Mouse (Mus musculus): Measurements from ENCODE around the gene Foxp3. TPM values are rescaled to one million over a fixed set of nuclear protein-coding genes. Genes with fewer than 3 reads are reported as not detected.

The Foxp3 gene
- polyA plus RNA-seq, 1 experiment from 2014 or later: not detected

- H3K4me3 ChIP-seq (replicated peaks): no peak overlapping the region
- H3K36me3 ChIP-seq: no peaks in the 10 kb centered on the region
- ATAC-seq: no peak
- H3K27ac ChIP-seq: no peak overlapping the region
- no peak overlapping the region for H3K9ac ChIP-seq
- no peaks in the 10 kb centered on the region for H3K9me3 ChIP-seq
- no peaks in the 10 kb centered on the region for H3K27me3 ChIP-seq (replicated peaks)
- H3K4me1 ChIP-seq (replicated peaks): no peaks in the 10 kb centered on the region
- H3K4me2 ChIP-seq (replicated peaks): no peak overlapping the region
- 68% methylated on average over 3 of the region's 3 CpGs for WGBS
Measured at GRCm38 (mm10) chrX:7635101-7635500, 61.7 kb downstream of the Foxp3 start.

GRCm38 (mm10) chrX:7638401-7639091, 65.1 kb downstream of the Foxp3 start, which contains the start of gene Syp:
Gene Syp, plus strand, starts transcription at chrX:7638471.
- WGBS: 21% methylated on average over 35 of the region's 42 CpGs
- H3K4me3 ChIP-seq (replicated peaks): peak within 1 kb of the TSS; percentile 20
- peak; percentile 90 for ATAC-seq

GRCm38 (mm10) chrX:7639536-7640325, 66.3 kb downstream of the Foxp3 start:
- H3K9me3 ChIP-seq: no peaks in the 10 kb centered on the region
- 0 out of 2 replicates have a peak, but pooled peaks cover 2% of the 10 kb centered on the region for H3K27me3 ChIP-seq (replicated peaks)
- ATAC-seq: no peak
- no peak overlapping the region for H3K27ac ChIP-seq
- no peak overlapping the region for H3K4me3 ChIP-seq (replicated peaks)
- H3K36me3 ChIP-seq: no peaks in the 10 kb centered on the region
- no peak overlapping the region for H3K4me2 ChIP-seq (replicated peaks)
- 26% methylated on average over 13 of the region's 13 CpGs for WGBS
- no peaks in the 10 kb centered on the region for H3K4me1 ChIP-seq (replicated peaks)
- no peak overlapping the region for H3K9ac ChIP-seq

More at GRCm38 (mm10) chrX:7638401-7639091, 65.1 kb downstream of the Foxp3 start, which contains the start of gene Syp:
- Histone ChIP-seq H3K4me2 (replicated peaks) (peak within 1 kb of the TSS; percentile 51), H3K27ac (no peak within 1 kb of the TSS), H3K36me3 (no peaks in the 10 kb centered on the region), H3K4me1 (replicated peaks) (no peaks in the 10 kb centered on the region), H3K9me3 (no peaks in the 10 kb centered on the region), H3K27me3 (replicated peaks) (0 out of 2 replicates have a peak, but pooled peaks cover 2% of the 10 kb centered on the region), H3K9ac (no peak within 1 kb of the TSS)

- Histone ChIP-seq H3K4me2 (replicated peaks) (no peak overlapping the region), H3K27me3 (replicated peaks) (0 out of 2 replicates have a peak, but pooled peaks cover 2% of the 10 kb centered on the region), H3K4me1 (replicated peaks) (no peaks in the 10 kb centered on the region), H3K27ac (no peak overlapping the region), H3K4me3 (replicated peaks) (no peak overlapping the region), H3K36me3 (no peaks in the 10 kb centered on the region), H3K9ac (no peak overlapping the region), H3K9me3 (no peaks in the 10 kb centered on the region)
- ATAC-seq: no peak
- WGBS: 37% methylated on average over 12 of the region's 12 CpGs
Measured at GRCm38 (mm10) chrX:7640785-7641184, 67.3 kb downstream of the Foxp3 start.

Other genes with a start within 250 kb of the Foxp3 start
- gene Usp27x, start 197.8 kb upstream of the Foxp3 start, polyA plus RNA-seq (2015; fragmentation: Nextera tagmentation; extraction: Ambion mirVana): 0.50 and 0.51 TPM in 2 replicates
- gene Ppp1r3f, start 639 bp downstream of the Foxp3 start, polyA plus RNA-seq (2015; fragmentation: Nextera tagmentation; extraction: Ambion mirVana): 1.3 and 1.5 TPM in 2 replicates
- 31.2 and 31.4 TPM in 2 replicates for gene Ccdc22, start 31.9 kb downstream of the Foxp3 start, polyA plus RNA-seq (2015; fragmentation: Nextera tagmentation; extraction: Ambion mirVana)
- gene Cacna1f, start 33.4 kb downstream of the Foxp3 start, polyA plus RNA-seq (2015; fragmentation: Nextera tagmentation; extraction: Ambion mirVana): 0.04 TPM in 1 of 2 replicates, not detected in the other
- gene Syp, start 64.8 kb downstream of the Foxp3 start, polyA plus RNA-seq (2015; fragmentation: Nextera tagmentation; extraction: Ambion mirVana): 6.3 and 6.5 TPM in 2 replicates
- gene Prickle3, start 83.6 kb downstream of the Foxp3 start, polyA plus RNA-seq (2015; fragmentation: Nextera tagmentation; extraction: Ambion mirVana): 6.6 and 6.8 TPM in 2 replicates
- gene Plp2, start 97.7 kb downstream of the Foxp3 start, polyA plus RNA-seq (2015; fragmentation: Nextera tagmentation; extraction: Ambion mirVana): 198 and 212 TPM in 2 replicates
- gene Magix, start 107.6 kb downstream of the Foxp3 start, polyA plus RNA-seq (2015; fragmentation: Nextera tagmentation; extraction: Ambion mirVana): 0.57 and 0.71 TPM in 2 replicates
- gene Gpkow, start 123.5 kb downstream of the Foxp3 start, polyA plus RNA-seq (2015; fragmentation: Nextera tagmentation; extraction: Ambion mirVana): 27.6 and 31.8 TPM in 2 replicates
- 25.0 and 27.5 TPM in 2 replicates for gene Wdr45, start 140.7 kb downstream of the Foxp3 start, polyA plus RNA-seq (2015; fragmentation: Nextera tagmentation; extraction: Ambion mirVana)
- not detected in 2 replicates for gene Gm45208, start 148.6 kb downstream of the Foxp3 start, polyA plus RNA-seq (2015; fragmentation: Nextera tagmentation; extraction: Ambion mirVana)
- gene Praf2, start 154.8 kb downstream of the Foxp3 start, polyA plus RNA-seq (2015; fragmentation: Nextera tagmentation; extraction: Ambion mirVana): 60.3 and 61.4 TPM in 2 replicates
- gene Ccdc120, start 177.3 kb downstream of the Foxp3 start, polyA plus RNA-seq (2015; fragmentation: Nextera tagmentation; extraction: Ambion mirVana): 12.4 TPM in 2 replicates
- 23.0 and 23.9 TPM in 2 replicates for gene Tfe3, start 188.9 kb downstream of the Foxp3 start, polyA plus RNA-seq (2015; fragmentation: Nextera tagmentation; extraction: Ambion mirVana)
- gene Gripap1, start 216.1 kb downstream of the Foxp3 start, polyA plus RNA-seq (2015; fragmentation: Nextera tagmentation; extraction: Ambion mirVana): 35.4 and 35.5 TPM in 2 replicates
- 1.5 and 2.1 TPM in 2 replicates for gene Kcnd1, start 248.6 kb downstream of the Foxp3 start, polyA plus RNA-seq (2015; fragmentation: Nextera tagmentation; extraction: Ambion mirVana)